Mouse (Mus musculus) limb, embryonic 14.5 days (tissue): ENCODE results near the gene Gm10638. TPM values are rescaled to one million over a fixed set of nuclear protein-coding genes. Genes with fewer than 3 reads are reported as not detected.

Experiments
- ATAC-seq: fragments of 200-750 bp; cut with Nextera tagmentation; 2 replicates; pipeline ENCODE4 v1.8.0; 2017; ENCODE audit warnings: low read depth, moderate number of reproducible peaks, moderate TSS enrichment; ENCODE audit not compliant: low FRiP score
- DNase-seq: peaks from one replicate; pipeline ENCODE4 v3.0.0-alpha.2; 2015; ENCODE audit warnings: low spot score
- H3K27ac ChIP-seq: fragments of 300-500 bp; sonication (generic); replicated peaks from 2 replicates; pipeline ENCODE4 v1.5.1; 2014; ENCODE audit warnings: low read depth, mild to moderate bottlenecking, low read length, moderate library complexity, mixed read lengths
- H3K27me3 ChIP-seq: fragments of 300-500 bp; sonication (generic); 2 replicates; pipeline ENCODE4 v1.6.1; 2014; ENCODE audit warnings: low read length, mixed read lengths; ENCODE audit not compliant: control insufficient read depth, insufficient read depth
- H3K36me3 ChIP-seq: fragments of 300-500 bp; sonication (generic); 2 replicates; pipeline ENCODE4 v1.6.1; 2014; ENCODE audit warnings: mild to moderate bottlenecking, low read length, moderate library complexity, mixed read lengths; ENCODE audit not compliant: control insufficient read depth, insufficient read depth
- H3K4me1 ChIP-seq: fragments of 300-500 bp; sonication (generic); 2 replicates; pipeline ENCODE4 v1.6.1; 2014; ENCODE audit warnings: antibody characterized with exemption, low read length, mixed read lengths; ENCODE audit not compliant: control insufficient read depth, insufficient read depth
- H3K4me2 ChIP-seq: fragments of 300-500 bp; sonication (generic); replicated peaks from 2 replicates; pipeline ENCODE4 v1.6.1; 2014; ENCODE audit warnings: low read depth, mild to moderate bottlenecking, low read length, moderate library complexity; ENCODE audit not compliant: severe bottlenecking
- H3K4me3 ChIP-seq: fragments of 300-500 bp; sonication (generic); replicated peaks from 2 replicates; pipeline ENCODE4 v1.5.1; 2014; ENCODE audit warnings: low read length
- H3K9ac ChIP-seq: fragments of 300-500 bp; sonication (generic); 2 replicates; pipeline ENCODE4 v1.6.1; 2014; ENCODE audit warnings: mild to moderate bottlenecking, low read depth, low read length, moderate library complexity; ENCODE audit not compliant: severe bottlenecking
- H3K9me3 ChIP-seq: fragments of 300-500 bp; sonication (generic); 2 replicates; pipeline ENCODE4 v1.6.1; 2016; ENCODE audit warnings: low read length; ENCODE audit not compliant: control insufficient read depth
- POLR2A ChIP-seq: fragments of 200-500 bp; IDR thresholded peaks from 2 replicates; pipeline ENCODE4 v1.8.0; 2012; ENCODE audit warnings: inconsistent platforms, mild to moderate bottlenecking, moderate library complexity, borderline replicate concordance; ENCODE audit not compliant: insufficient read depth, insufficient read length; ENCODE audit errors: extremely low read depth
- whole genome bisulfite sequencing: fragments of 180-500 bp; shearing (Covaris S2); extraction: QIAGEN DNeasy Blood & Tissue Kit; methylation state at CpG from one replicate; pipeline ENCODE4 v1.1.7; 2014; 5-methylcytosine and 5-hydroxymethylcytosine counted together
- polyA plus RNA-seq, 2 experiments: library from polyadenylated mRNA; depleted of rRNA in 1 of 2; stranded (reverse) in 1 of 2; unstranded in 1 of 2; fragments of >200 nt; fragmentation: Nextera tagmentation in 1 of 2; extraction: Ambion mirVana in 1 of 2; gene quantifications; 2 replicates each; pipeline versions ENCODE4 v1.2.1 to v1.2.3; 2012 to 2014

Gene Gm10638
- polyA plus RNA-seq, 2 experiments = 2.9 to 5.3 TPM

- Histone ChIP-seq H3K4me2 (no peak overlapping the region), H3K4me3 (no peak overlapping the region), H3K9ac (no peak overlapping the region), H3K27ac (no peak overlapping the region), H3K36me3 (peaks cover 9% of the 10 kb centered on the region), H3K9me3 (no peaks in the 10 kb centered on the region), H3K4me1 (peaks cover 10% of the 10 kb centered on the region; the same call in 1 of the 2 replicates), H3K27me3 (no peaks in the 10 kb centered on the region)
- no peak for ATAC-seq
- TF ChIP-seq POLR2A = no peak
- DNase-seq = no peak
- WGBS = 57% methylated on average over 19 of the region's 19 CpGs
Measured at GRCm38 (mm10) chr8:86728224-86728950, 17.1 kb upstream of the Gm10638 start.

- 41% methylated on average over 3 of the region's 3 CpGs for WGBS
- H3K4me3 ChIP-seq = no peak overlapping the region
- no peak overlapping the region for H3K4me2 ChIP-seq
- H3K4me1 ChIP-seq = peaks cover 14% of the 10 kb centered on the region; the same call in 1 of the 2 replicates
- H3K9me3 ChIP-seq = no peaks in the 10 kb centered on the region
- peak; percentile 8 for DNase-seq
- TF ChIP-seq POLR2A = no peak
- H3K36me3 ChIP-seq = peaks cover 9% of the 10 kb centered on the region
- no peaks in the 10 kb centered on the region for H3K27me3 ChIP-seq
- no peak overlapping the region for H3K9ac ChIP-seq
- no peak for ATAC-seq
- H3K27ac ChIP-seq = no peak overlapping the region
Measured at GRCm38 (mm10) chr8:86730303-86730702, 15.2 kb upstream of the Gm10638 start.

DNA sequence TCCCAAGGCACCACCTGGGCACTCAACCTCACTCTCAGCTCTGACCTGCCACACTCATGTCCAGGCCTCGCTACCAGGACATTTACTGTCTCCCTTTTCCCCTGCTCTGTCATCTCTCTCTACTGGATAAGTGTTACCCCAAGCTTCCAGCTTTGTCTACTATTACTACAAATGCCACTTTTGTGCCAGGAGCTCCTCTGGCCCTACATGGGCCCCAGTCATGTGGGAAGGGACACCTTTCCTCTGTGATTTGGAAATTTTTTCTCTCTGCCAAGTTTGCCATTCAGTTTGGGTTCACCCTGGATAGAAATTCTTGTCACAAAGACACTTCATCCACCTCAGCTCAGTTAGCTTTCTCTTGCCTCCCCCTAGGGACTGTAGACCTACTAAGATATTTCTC, 14.6 kb upstream of the Gm10638 start:
- Histone ChIP-seq H3K36me3 (peaks cover 9% of the 10 kb centered on the region), H3K27me3 (no peaks in the 10 kb centered on the region), H3K27ac (no peak overlapping the region), H3K4me3 (no peak overlapping the region), H3K9me3 (no peaks in the 10 kb centered on the region), H3K4me1 (peaks cover 16% of the 10 kb centered on the region; the same call in 1 of the 2 replicates), H3K4me2 (no peak overlapping the region), H3K9ac (no peak overlapping the region)
- 81% methylated on average over 1 of the region's 1 CpGs for WGBS
- no peak for ATAC-seq
- TF ChIP-seq POLR2A = no peak
- DNase-seq = no peak

DNA sequence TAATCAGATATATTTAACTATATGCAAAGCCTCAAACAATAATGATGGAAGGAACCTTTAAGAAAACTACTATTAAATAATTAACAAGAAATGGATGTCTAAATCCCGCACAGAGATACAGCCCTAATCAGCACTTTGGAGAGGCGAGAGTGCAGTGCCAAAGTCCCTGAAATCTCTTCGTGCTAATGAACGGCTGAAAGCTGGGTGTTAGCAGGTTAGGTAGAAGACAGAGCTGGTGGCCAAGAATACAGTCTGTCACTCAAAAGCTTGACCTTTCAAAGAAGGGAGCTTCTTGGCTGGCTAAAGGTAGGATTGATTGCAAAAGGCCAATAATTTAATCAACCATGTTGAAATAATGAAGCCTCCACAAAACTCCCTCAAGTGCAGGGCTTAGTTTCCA, 11.3 kb upstream of the Gm10638 start:
- Histone ChIP-seq H3K4me2 (no peak overlapping the region), H3K36me3 (no peaks in the 10 kb centered on the region), H3K27me3 (no peaks in the 10 kb centered on the region), H3K4me1 (peaks cover 13% of the 10 kb centered on the region; the same call in 1 of the 2 replicates), H3K9me3 (no peaks in the 10 kb centered on the region), H3K27ac (no peak overlapping the region), H3K9ac (no peak overlapping the region), H3K4me3 (no peak overlapping the region)
- 84% methylated on average over 4 of the region's 4 CpGs for WGBS
- DNase-seq (no peak), ATAC-seq (no peak)
- no peak for TF ChIP-seq POLR2A

GRCm38 (mm10) chr8:86734954-86735353, 10.5 kb upstream of the Gm10638 start:
- no peak for DNase-seq
- Histone ChIP-seq H3K4me3 (no peak overlapping the region), H3K4me1 (peaks cover 13% of the 10 kb centered on the region; the same call in 1 of the 2 replicates), H3K4me2 (no peak overlapping the region), H3K27ac (no peak overlapping the region), H3K9ac (no peak overlapping the region), H3K9me3 (no peaks in the 10 kb centered on the region), H3K36me3 (no peaks in the 10 kb centered on the region), H3K27me3 (no peaks in the 10 kb centered on the region)
- ATAC-seq = no peak
- no peak for TF ChIP-seq POLR2A
- 59% methylated on average over 1 of the region's 1 CpGs for WGBS
